9 mouse cellular contexts compared by ENCODE assay signal in the genomic region with DNA sequence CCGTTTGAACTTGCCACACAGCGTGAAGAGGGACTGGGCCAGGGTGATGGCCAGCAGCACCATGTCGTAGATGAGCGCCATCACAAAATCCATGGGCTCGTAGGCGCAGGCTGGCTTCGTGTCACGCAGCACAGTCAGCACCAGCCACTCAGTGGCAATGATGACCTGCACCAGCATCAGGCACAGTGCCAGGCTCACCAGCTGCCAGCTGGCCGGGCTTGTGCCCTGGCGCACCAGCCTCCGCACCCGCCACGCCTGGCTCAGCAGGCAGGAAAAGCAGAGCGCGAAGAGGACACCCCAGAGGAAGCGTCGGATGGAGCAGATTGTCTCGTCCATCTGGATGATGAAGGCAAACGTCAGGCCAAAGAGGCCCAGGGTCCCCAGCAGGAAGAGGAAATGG. TPM values are rescaled to one million over a fixed set of nuclear protein-coding genes. Genes with fewer than 3 reads are reported as not detected.
A peak's percentile ranks its signal among the peaks of the same experiment; 100 is the strongest.
DNase-seq lines count a peak whose midpoint lies in the region; ATAC-seq and TF ChIP-seq lines count a peak whose summit lies in the region.
"Had no signal": no experiment of that assay in that cellular context is flagged by ENCODE, and none has a peak within 500 bp of the region (broad histone marks: within the 10 kb centered on the region; RNA-seq: fewer than 3 reads in every experiment).

No protein-coding gene starts in this region.

- TF ChIP-seq CTCF in lung, embryonic 14.5 days (IDR thresholded peaks at IDR 0.05; ENCODE audit: low read depth), result no peak

- H3K4me2 ChIP-seq in lung, embryonic 14.5 days, result no peak overlapping the region
- no peak overlapping the region for H3K4me2 ChIP-seq in hindbrain, embryonic 12.5 days (replicated peaks)
- H3K4me2 ChIP-seq: embryonic facial prominence, embryonic 13.5 days had no signal

- H3K9me3 ChIP-seq in lung, embryonic 14.5 days (ENCODE audit: low read depth, low read length), result no peaks in the 10 kb centered on the region
- H3K9me3 ChIP-seq in hindbrain, embryonic 12.5 days (replicated peaks), result no peaks in the 10 kb centered on the region
- H3K9me3 ChIP-seq: embryonic facial prominence, embryonic 13.5 days had no signal

- H3K4me3 ChIP-seq in lung, embryonic 14.5 days (ENCODE audit: low read depth, low read length), result no peak overlapping the region
- H3K4me3 ChIP-seq in hindbrain, embryonic 12.5 days, result no peak overlapping the region
- H3K4me3 ChIP-seq: embryonic facial prominence, embryonic 13.5 days had no signal

- no peaks in the 10 kb centered on the region for H3K4me1 ChIP-seq in lung, embryonic 14.5 days (ENCODE audit: insufficient read depth)
- H3K4me1 ChIP-seq in hindbrain, embryonic 12.5 days, result peaks cover 19% of the 10 kb centered on the region

- peak; percentile 38; the same call in 1 of the 2 replicates for ATAC-seq in lung, embryonic 14.5 days (ENCODE audit: insufficient read depth)
- ATAC-seq in hindbrain, embryonic 12.5 days (ENCODE audit: low FRiP score), result 0 out of 2 replicates have a peak, but pooled peaks have one; percentile 33
- no peak for ATAC-seq in erythroblast, adult 5-6 weeks (replicated peaks; ENCODE audit: low FRiP score, poor library complexity, severe bottlenecking)
- no peak for ATAC-seq in inflammation-experienced regulatory T-cells, adult 6 months

- H3K9ac ChIP-seq in lung, embryonic 14.5 days, result no peak overlapping the region
- H3K9ac ChIP-seq in hindbrain, embryonic 12.5 days, result no peak overlapping the region
- H3K9ac ChIP-seq: embryonic facial prominence, embryonic 13.5 days had no signal

- no peak overlapping the region for H3K27ac ChIP-seq in lung, embryonic 14.5 days (ENCODE audit: low read depth)
- H3K27ac ChIP-seq in hindbrain, embryonic 12.5 days, result 0 out of 2 replicates have a peak overlapping the region, but pooled peaks have one; percentile 12
- H3K27ac ChIP-seq: embryonic facial prominence, embryonic 13.5 days had no signal

- peaks cover 8% of the 10 kb centered on the region; the same call in 1 of the 2 replicates for H3K36me3 ChIP-seq in lung, embryonic 14.5 days (ENCODE audit: insufficient read depth)
- peaks cover 35% of the 10 kb centered on the region for H3K36me3 ChIP-seq in hindbrain, embryonic 12.5 days

- peak; percentile 8 for DNase-seq in lung, embryonic 14.5 days
- no peak for DNase-seq in lung, postnatal 36 days
- DNase-seq in cerebellum, adult 18-20 months, result peak; percentile 92 to 95
- peak; percentile 69 to 76 for DNase-seq in left cerebral cortex, adult 18-20 months (ENCODE audit: low spot score in 2 of 2)
- no peak for DNase-seq in thymus, adult 18-20 months

- H3K27me3 ChIP-seq in lung, embryonic 14.5 days (ENCODE audit: insufficient read depth, low read length), result no peaks in the 10 kb centered on the region
- H3K27me3 ChIP-seq in hindbrain, embryonic 12.5 days, result no peaks in the 10 kb centered on the region
- H3K27me3 ChIP-seq: embryonic facial prominence, embryonic 13.5 days had no signal

- 80% methylated on average over 19 of the region's 19 CpGs for WGBS in lung, embryonic 14.5 days
- 83% methylated on average over 19 of the region's 19 CpGs for WGBS in hindbrain, embryonic 12.5 days

RNA-seq across cellular contexts. Expression of gene Gprc5b, which starts 11.1 kb away (rescaled TPM):
- 7.6 and 10.9 TPM in 2 replicates for polyA plus RNA-seq in lung, embryonic 14.5 days (2014; fragmentation: Nextera tagmentation; extraction: Ambion mirVana)
- 12.9 and 13.2 TPM in 2 replicates for polyA plus RNA-seq in hindbrain, embryonic 12.5 days (2016; fragmentation: Nextera tagmentation; extraction: Ambion mirVana)
- total RNA-seq in left cerebral cortex, adult 18-20 months (2021), result 100 to 1,000 TPM in 1 of 2 experiments, 10 to 100 TPM in 1; 94.0 to 110 TPM
- total RNA-seq in erythroblast, adult 5-6 weeks (2015; ENCODE audit: low replicate concordance), result not detected in 2 replicates
- not detected in 2 replicates for total RNA-seq in erythroblast, adult 5-6 weeks (2017; ENCODE audit: low replicate concordance)
- polyA plus RNA-seq in inflammation-experienced regulatory T-cells, adult 6 months (2017; shearing (Covaris generic)), result 1 to 10 TPM in 2 of 3 experiments, not detected in 1; 2.0 to 7.6 TPM

Comparison
In these comparisons a context has a peak if more than half of its experiments do, and no peak if none do; other contexts are left out.
1. DNase-seq: peak in lung, embryonic 14.5 days (single experiment), cerebellum, adult 18-20 months (2 of 2) and left cerebral cortex, adult 18-20 months (2 of 2); none in lung, postnatal 36 days (single experiment) and thymus, adult 18-20 months (0 of 2).
2. ATAC-seq: peak in lung, embryonic 14.5 days (single experiment) and hindbrain, embryonic 12.5 days (single experiment); none in erythroblast, adult 5-6 weeks (single experiment) and inflammation-experienced regulatory T-cells, adult 6 months (single experiment).